Mouse (Mus musculus): ENCODE data around the gene Srsx. TPM values are rescaled to one million over a fixed set of nuclear protein-coding genes. Genes with fewer than 3 reads are reported as not detected.

Srsx gene
- not detected for polyA plus RNA-seq (2014; fragmentation: Illumina TruSeq; extraction: RNeasy Lipid Tissue Mini Kit (QIAGEN cat#74804); ENCODE audit: low read depth, low replicate concordance)

DNA sequence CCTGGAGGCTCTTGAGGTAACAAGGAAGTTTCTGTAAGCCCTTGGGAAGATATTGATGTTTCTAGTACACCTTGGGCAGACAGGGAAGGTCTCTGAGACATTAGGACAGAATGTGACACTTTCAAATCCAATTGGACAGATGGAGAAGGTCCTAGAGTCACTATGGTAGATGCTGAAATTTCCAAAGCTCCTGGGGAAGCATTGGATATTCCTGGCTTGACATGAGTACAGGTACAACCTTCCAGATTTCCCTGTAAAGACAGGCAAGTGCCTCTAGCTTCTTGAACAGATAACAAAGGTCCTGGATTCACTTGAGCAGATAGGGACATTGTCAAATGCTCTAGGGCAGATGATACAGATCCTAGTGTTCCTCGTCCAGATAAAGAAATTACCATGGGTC is at the start of gene Srsx:
Srsx (minus strand) TSS at position 101 of the 400 bp plus-strand sequence.

DNA sequence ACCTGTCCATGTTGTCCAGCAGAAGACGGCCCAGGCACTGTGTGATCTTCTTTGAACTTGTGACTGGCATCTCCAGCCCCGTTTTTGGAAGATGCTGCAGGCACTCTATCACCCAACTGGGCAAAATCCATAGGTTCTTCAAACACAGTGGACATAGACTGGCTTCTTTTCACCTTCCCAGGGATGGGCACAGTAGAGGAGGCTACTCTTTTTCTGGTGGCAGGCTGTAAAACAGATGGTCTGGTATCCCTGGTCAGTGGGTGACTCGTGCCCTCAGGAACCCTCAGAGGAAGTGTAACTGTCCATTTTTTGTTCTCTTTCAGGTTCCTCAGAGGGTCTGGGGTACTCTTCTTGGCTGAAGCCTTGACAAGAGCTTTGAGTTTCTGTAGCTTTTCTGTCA is 24.5 kb upstream of the Srsx start, which contains the start of gene Gm17577:
Gm17577 (minus strand) TSS at position 101 of the 400 bp plus-strand sequence.

Other genes with a start within 250 kb of the Srsx start
- gene Gm17521, start 192.8 kb downstream of the Srsx start, polyA plus RNA-seq (2014; fragmentation: Illumina TruSeq; extraction: RNeasy Lipid Tissue Mini Kit (QIAGEN cat#74804); ENCODE audit: low read depth, low replicate concordance): not detected
- gene Cldn34c1, start 119.0 kb downstream of the Srsx start, polyA plus RNA-seq (2014; fragmentation: Illumina TruSeq; extraction: RNeasy Lipid Tissue Mini Kit (QIAGEN cat#74804); ENCODE audit: low read depth, low replicate concordance): 6.5 TPM
- not detected for gene Gm17577, start 24.4 kb upstream of the Srsx start, polyA plus RNA-seq (2014; fragmentation: Illumina TruSeq; extraction: RNeasy Lipid Tissue Mini Kit (QIAGEN cat#74804); ENCODE audit: low read depth, low replicate concordance)